Mouse (Mus musculus) E14TG2a.4 (cell line): ENCODE data around the gene Limk2.

Source experiments
- H3K27me3 ChIP-seq: 2 replicates; pipeline ENCODE4 v1.6.1; 2014; ENCODE audit warnings: low read length, control low read depth; ENCODE audit not compliant: insufficient read depth
- H3K36me3 ChIP-seq: 2 replicates; pipeline ENCODE4 v1.6.1; 2014; ENCODE audit warnings: low read length, control low read depth; ENCODE audit not compliant: insufficient read depth
- H3K4me1 ChIP-seq: replicated peaks from 2 replicates; pipeline ENCODE4 v1.6.1; 2014; ENCODE audit warnings: low read depth, low read length, control low read depth
- H3K4me3 ChIP-seq: replicated peaks from 2 replicates; pipeline ENCODE4 v1.5.1; 2014; ENCODE audit warnings: mild to moderate bottlenecking, low read length
- H3K9me3 ChIP-seq: 2 replicates; pipeline ENCODE4 v1.6.1; 2014; ENCODE audit warnings: low read length, control low read depth
- CTCF ChIP-seq: conservative IDR thresholded peaks from 2 replicates; pipeline ENCODE4 v1.5.1; 2014; ENCODE audit warnings: low read length
- NANOG ChIP-seq: IDR thresholded peaks from 2 replicates; pipeline ENCODE4 v1.6.1; 2014; ENCODE audit warnings: borderline replicate concordance, low read length, mixed read lengths
- POU5F1 ChIP-seq: IDR thresholded peaks from 2 replicates; pipeline ENCODE4 v1.6.1; 2014; ENCODE audit warnings: low read length, borderline replicate concordance

Limk2 gene

GRCm38 (mm10) chr11:3330566-3330965 is 78.4 kb downstream of the Limk2 start:
- H3K9me3 ChIP-seq = no peaks in the 10 kb centered on the region
- peaks cover 66% of the 10 kb centered on the region for H3K4me1 ChIP-seq
- H3K36me3 ChIP-seq = peaks cover 14% of the 10 kb centered on the region; the same call in 1 of the 2 replicates
- peaks cover 9% of the 10 kb centered on the region; the same call in 1 of the 2 replicates for H3K27me3 ChIP-seq
- peak overlapping the region; percentile 79 for H3K4me3 ChIP-seq
- peak; percentile 12; the same call in 1 of the 2 replicates for TF ChIP-seq CTCF
- TF ChIP-seq NANOG = no peak
- TF ChIP-seq POU5F1 = no peak

GRCm38 (mm10) chr11:3329891-3330451 is 79.0 kb downstream of the Limk2 start, which contains the start of gene Pik3ip1:
Pik3ip1 (plus strand) TSS chr11:3330401.
- Histone ChIP-seq H3K4me1 (peaks cover 60% of the 10 kb centered on the region), H3K36me3 (peaks cover 14% of the 10 kb centered on the region; the same call in 1 of the 2 replicates), H3K27me3 (peaks cover 9% of the 10 kb centered on the region; the same call in 1 of the 2 replicates), H3K9me3 (no peaks in the 10 kb centered on the region), H3K4me3 (peak within 1 kb of the TSS; percentile 79)
- no peak for TF ChIP-seq POU5F1
- TF ChIP-seq NANOG = no peak
- no peak for TF ChIP-seq CTCF

GRCm38 (mm10) chr11:3328806-3329775 is 79.9 kb downstream of the Limk2 start:
- peaks cover 9% of the 10 kb centered on the region; the same call in 1 of the 2 replicates for H3K27me3 ChIP-seq
- no peak for TF ChIP-seq POU5F1
- TF ChIP-seq NANOG = no peak
- no peak for TF ChIP-seq CTCF
- H3K36me3 ChIP-seq = peaks cover 10% of the 10 kb centered on the region; the same call in 1 of the 2 replicates
- H3K4me1 ChIP-seq = peaks cover 51% of the 10 kb centered on the region
- H3K9me3 ChIP-seq = no peaks in the 10 kb centered on the region
- H3K4me3 ChIP-seq = 0 out of 2 replicates have a peak overlapping the region, but pooled peaks have one; percentile 27

- peaks cover 43% of the 10 kb centered on the region for H3K4me1 ChIP-seq
- peaks cover 3% of the 10 kb centered on the region; the same call in 1 of the 2 replicates for H3K36me3 ChIP-seq
- TF ChIP-seq NANOG (no peak), CTCF (peak; percentile 30)
- H3K9me3 ChIP-seq = no peaks in the 10 kb centered on the region
- peaks cover 9% of the 10 kb centered on the region; the same call in 1 of the 2 replicates for H3K27me3 ChIP-seq
- no peak overlapping the region for H3K4me3 ChIP-seq
These were observed 80.7 kb downstream of the Limk2 start for GRCm38 (mm10) chr11:3328271-3328670.

- H3K4me3 ChIP-seq = no peak overlapping the region
- TF ChIP-seq NANOG (no peak), CTCF (no peak), POU5F1 (no peak)
- peaks cover 25% of the 10 kb centered on the region for H3K4me1 ChIP-seq
- no peaks in the 10 kb centered on the region for H3K9me3 ChIP-seq
- H3K36me3 ChIP-seq = peaks cover 28% of the 10 kb centered on the region
- H3K27me3 ChIP-seq = no peaks in the 10 kb centered on the region
These were observed 90.7 kb downstream of the Limk2 start for GRCm38 (mm10) chr11:3318286-3318685.

GRCm38 (mm10) chr11:3314148-3314547 is 94.8 kb downstream of the Limk2 start:
- TF ChIP-seq POU5F1 (no peak), NANOG (no peak), CTCF (peak; percentile 84)

GRCm38 (mm10) chr11:3313294-3313693 is 95.7 kb downstream of the Limk2 start:
- no peak for TF ChIP-seq NANOG
- no peak for TF ChIP-seq CTCF
- TF ChIP-seq POU5F1 = no peak
- no peaks in the 10 kb centered on the region for H3K27me3 ChIP-seq
- H3K4me3 ChIP-seq = no peak overlapping the region

More at GRCm38 (mm10) chr11:3314148-3314547, 94.8 kb downstream of the Limk2 start:
- peaks cover 39% of the 10 kb centered on the region for H3K4me1 ChIP-seq
- peaks cover 50% of the 10 kb centered on the region for H3K36me3 ChIP-seq
- H3K9me3 ChIP-seq = no peaks in the 10 kb centered on the region
- H3K4me3 ChIP-seq = no peak overlapping the region
- H3K27me3 ChIP-seq = no peaks in the 10 kb centered on the region

More at GRCm38 (mm10) chr11:3313294-3313693, 95.7 kb downstream of the Limk2 start:
- Histone ChIP-seq H3K36me3 (peaks cover 56% of the 10 kb centered on the region), H3K4me1 (peaks cover 41% of the 10 kb centered on the region), H3K9me3 (no peaks in the 10 kb centered on the region)
